Mouse (Mus musculus): ENCODE data around the gene Lrrc4c.

DNA sequence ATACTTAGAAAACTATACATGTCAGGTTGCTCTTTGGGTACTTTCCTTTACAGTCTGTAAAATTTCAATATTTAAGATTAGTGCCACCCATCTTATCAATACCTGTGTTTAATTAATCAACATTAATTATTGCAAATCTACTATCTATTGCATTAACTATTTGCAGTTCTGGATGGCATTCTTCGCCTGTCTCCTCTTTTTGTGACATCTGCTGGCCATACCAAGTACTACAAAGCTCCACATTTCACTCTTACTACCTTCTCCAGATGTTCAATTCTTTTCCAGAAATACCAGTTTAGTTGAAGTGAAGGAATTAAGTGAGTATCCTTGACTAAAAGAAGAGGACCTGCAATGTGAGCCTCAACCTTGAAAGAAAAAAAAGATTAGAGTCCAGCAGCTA lies 1.4 kb upstream of the Lrrc4c start:
- TF ChIP-seq EP300 (optimal IDR thresholded peaks at IDR 0.05), result no peak
- peak; percentile 54 for TF ChIP-seq CTCF (IDR thresholded peaks at IDR 0.05; ENCODE audit: low read depth)
